Mouse (Mus musculus) bone marrow macrophage, adult 2 months (primary cell): ENCODE results near the gene Mn1. TPM values are rescaled to one million over a fixed set of nuclear protein-coding genes. Genes with fewer than 3 reads are reported as not detected.

Experiments
- H3K27ac ChIP-seq: 2 replicates; pipeline ENCODE4 v1.5.1; 2012; ENCODE audit warnings: low read depth, low read length; ENCODE audit not compliant: insufficient read depth
- H3K4me1 ChIP-seq: 2 replicates; pipeline ENCODE4 v1.6.1; 2012; ENCODE audit warnings: low read length; ENCODE audit not compliant: control insufficient read depth, insufficient read depth
- H3K4me3 ChIP-seq: 2 replicates; pipeline ENCODE4 v1.5.1; 2012; ENCODE audit warnings: mild to moderate bottlenecking, low read length, moderate library complexity; ENCODE audit not compliant: insufficient read depth
- CTCF ChIP-seq: IDR thresholded peaks from 2 replicates; pipeline ENCODE4 v1.5.1; 2012; ENCODE audit warnings: low read depth, mild to moderate bottlenecking, low read length, moderate library complexity
- POLR2A ChIP-seq: IDR thresholded peaks from 2 replicates; pipeline ENCODE4 v1.6.1; 2012; ENCODE audit warnings: mild to moderate bottlenecking, low read depth, low read length, borderline replicate concordance
- polyA plus RNA-seq: library from polyadenylated mRNA; stranded (reverse); fragments of >200 nt; gene quantifications from 2 replicates; pipeline ENCODE4 v1.2.4, GENCODE M21; 2012; ENCODE audit not compliant: missing spikeins, insufficient read depth, insufficient read length

Mn1 gene
- polyA plus RNA-seq, 1 experiment = 0.08 TPM

DNA sequence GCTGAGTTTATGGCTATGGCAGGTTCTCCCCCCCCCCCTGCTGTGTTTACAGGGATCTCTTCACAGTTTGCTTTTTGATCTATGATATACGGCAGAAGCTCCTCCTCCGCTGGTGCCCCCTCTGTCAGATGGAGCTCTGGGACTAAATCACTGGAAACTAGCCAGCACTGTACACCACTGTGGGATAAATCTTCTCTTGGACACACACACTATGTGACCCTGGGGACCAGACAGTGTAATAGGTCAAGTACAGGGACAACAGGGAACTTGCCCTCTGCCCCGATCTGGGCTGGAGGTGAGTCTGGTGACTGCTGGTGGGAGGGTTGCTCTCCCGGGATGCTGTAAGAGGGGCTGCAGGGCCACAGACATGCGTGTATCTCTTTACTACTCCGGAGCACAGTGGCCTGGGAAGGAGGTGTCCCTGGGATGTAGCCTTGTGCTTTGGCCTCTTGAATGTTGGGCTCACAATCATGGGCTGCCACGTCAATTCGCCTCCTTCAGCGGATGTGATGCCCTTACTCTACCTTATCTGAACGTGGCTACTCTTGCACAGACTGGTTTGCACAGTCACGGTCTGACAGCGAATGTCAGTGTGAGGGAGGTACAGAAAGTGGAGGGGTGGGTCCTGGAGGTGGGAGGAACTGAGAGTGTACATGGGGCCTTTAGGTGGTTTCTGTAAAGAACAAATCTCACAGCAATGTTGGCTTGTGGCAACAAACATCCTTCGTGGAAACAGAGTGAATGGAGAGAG lies 84.7 kb downstream of the Mn1 start:
- H3K4me3 ChIP-seq = no peak overlapping the region
- no peaks in the 10 kb centered on the region for H3K4me1 ChIP-seq
- no peak overlapping the region for H3K27ac ChIP-seq
- TF ChIP-seq POLR2A = no peak
- no peak for TF ChIP-seq CTCF

GRCm38 (mm10) chr5:111505241-111505640 lies 88.1 kb downstream of the Mn1 start:
- Histone ChIP-seq H3K4me3 (no peak overlapping the region), H3K4me1 (no peaks in the 10 kb centered on the region)
- no peak for TF ChIP-seq CTCF
- TF ChIP-seq POLR2A = no peak

GRCm38 (mm10) chr5:111505824-111506223 lies 88.7 kb downstream of the Mn1 start:
- Histone ChIP-seq H3K27ac (no peak overlapping the region), H3K4me3 (no peak overlapping the region), H3K4me1 (no peaks in the 10 kb centered on the region)
- TF ChIP-seq CTCF = no peak
- TF ChIP-seq POLR2A = no peak

More at GRCm38 (mm10) chr5:111505241-111505640, 88.1 kb downstream of the Mn1 start:
- no peak overlapping the region for H3K27ac ChIP-seq

DNA sequence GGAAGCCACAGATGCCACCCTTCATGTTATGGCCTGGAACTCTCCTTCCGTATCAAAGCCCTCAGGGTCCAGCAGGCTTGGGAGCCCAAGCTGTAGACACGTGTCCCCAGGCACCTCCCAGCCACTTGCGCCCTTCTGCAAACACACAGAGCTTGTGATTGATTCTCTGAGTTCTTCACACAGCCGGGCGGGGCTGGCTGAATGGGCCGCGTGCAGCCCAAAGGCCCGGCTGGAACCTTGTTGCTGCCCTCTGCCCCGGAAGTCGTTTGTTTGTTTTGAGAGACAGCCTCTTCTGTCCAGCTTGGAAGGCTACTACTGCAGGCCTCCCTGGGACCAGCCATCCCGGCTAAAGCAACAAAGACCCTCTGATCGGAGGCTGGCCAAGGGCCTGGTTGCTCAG lies 89.2 kb downstream of the Mn1 start:
- no peak for TF ChIP-seq POLR2A
- no peak for TF ChIP-seq CTCF
- Histone ChIP-seq H3K4me3 (no peak overlapping the region), H3K4me1 (no peaks in the 10 kb centered on the region), H3K27ac (no peak overlapping the region)

Other genes starting within 250 kb of the Mn1 start
- 38.1 and 41.9 TPM in 2 replicates for gene Pitpnb, start 86.6 kb upstream of the Mn1 start, polyA plus RNA-seq